ENCODE assay signal across 8 mouse cellular contexts in the genomic region with DNA sequence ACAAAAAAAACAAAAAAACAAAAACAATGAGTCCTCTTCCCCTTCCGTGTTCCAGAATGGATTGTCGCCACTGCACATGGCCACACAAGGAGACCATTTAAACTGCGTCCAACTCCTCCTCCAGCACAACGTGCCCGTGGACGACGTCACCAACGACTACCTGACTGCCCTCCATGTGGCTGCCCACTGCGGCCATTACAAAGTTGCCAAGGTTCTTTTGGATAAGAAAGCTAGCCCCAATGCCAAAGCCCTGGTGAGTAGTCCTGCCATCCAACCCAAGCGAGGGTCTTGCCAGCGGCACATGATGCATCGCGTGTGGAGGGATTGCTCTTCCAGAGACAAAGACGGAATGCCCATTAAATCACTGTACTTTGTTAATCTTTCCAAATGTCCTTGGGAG.
DNase-seq lines count a peak whose midpoint lies in the region; TF ChIP-seq lines count a peak whose summit lies in the region.
"Had no signal": no experiment of that assay in that cellular context is flagged by ENCODE, and none has a peak within 500 bp of the region (broad histone marks: within the 10 kb centered on the region; RNA-seq: fewer than 3 reads in every experiment).

No protein-coding gene starts in this region.

- no peaks in the 10 kb centered on the region for H3K36me3 ChIP-seq in kidney, adult 2 months (ENCODE audit: control insufficient read depth, insufficient read depth, low read length)

- no peak overlapping the region for H3K4me3 ChIP-seq in kidney, adult 2 months (ENCODE audit: insufficient read depth, low read depth, low read length)
- H3K4me3 ChIP-seq: embryonic facial prominence, embryonic 10.5 days had no signal

- no peaks in the 10 kb centered on the region for H3K4me1 ChIP-seq in kidney, adult 2 months (ENCODE audit: control insufficient read depth, insufficient read depth, low read length)
- H3K4me1 ChIP-seq: embryonic facial prominence, embryonic 10.5 days had no signal

- no peak for TF ChIP-seq POLR2A in kidney, adult 2 months (IDR thresholded peaks at IDR 0.05; ENCODE audit: low read depth, low read length)

- WGBS in kidney, adult 2 months: 88% methylated on average over 14 of the region's 14 CpGs

- no peak overlapping the region for H3K27ac ChIP-seq in kidney, adult 2 months (ENCODE audit: insufficient read depth, low read depth, low read length)
- H3K27ac ChIP-seq: embryonic facial prominence, embryonic 10.5 days had no signal

- no peaks in the 10 kb centered on the region for H3K27me3 ChIP-seq in kidney, adult 2 months (replicated peaks; ENCODE audit: control insufficient read depth, insufficient read depth, low read length)

- TF ChIP-seq CTCF in kidney, adult 2 months (conservative IDR thresholded peaks at IDR 0.05; ENCODE audit: insufficient read depth, insufficient read length, low read depth, low read length): no peak

- peak; percentile 18 to 30 for DNase-seq in heart, adult 9 months (ENCODE audit: low spot score in 2 of 2)
- no peak for DNase-seq in heart, postnatal 4 days
- peak; percentile 59 for DNase-seq in adrenal gland, adult 2 months
- DNase-seq in adrenal gland, postnatal 10 days: peak; percentile 38
- DNase-seq in cerebellum, adult 9-11 months: peak; percentile 68
- DNase-seq in kidney, adult 2 months: no peak
- DNase-seq in right cerebral cortex, postnatal 4 days: no peak

Comparison
In these comparisons a context has a peak if more than half of its experiments do, and no peak if none do; other contexts are left out.
1. DNase-seq: peak in heart, adult 9 months (2 of 2), adrenal gland, adult 2 months (single experiment), adrenal gland, postnatal 10 days (single experiment) and cerebellum, adult 9-11 months (single experiment); none in heart, postnatal 4 days (single experiment), kidney, adult 2 months (single experiment) and right cerebral cortex, postnatal 4 days (single experiment).